Mouse (Mus musculus): ENCODE data around the gene Cep131. TPM values are rescaled to one million over a fixed set of nuclear protein-coding genes. Genes with fewer than 3 reads are reported as not detected.

Gene Cep131
- polyA plus RNA-seq, 1 experiment = 12.2 TPM

GRCm38 (mm10) chr11:120117626-120118025 lies 31.0 kb upstream of the Cep131 start:
- no peaks in the 10 kb centered on the region for H3K36me3 ChIP-seq (ENCODE audit: control insufficient read depth, insufficient read depth)
- no peaks in the 10 kb centered on the region for H3K79me2 ChIP-seq (ENCODE audit: control insufficient read depth, insufficient read depth)
- TF ChIP-seq POLR2A (IDR thresholded peaks at IDR 0.05; ENCODE audit: insufficient read length, low read depth) (no peak), CEBPB (IDR thresholded peaks at IDR 0.05; ENCODE audit: insufficient read depth, poor library complexity, severe bottlenecking) (no peak), SRF (IDR thresholded peaks at IDR 0.05; ENCODE audit: control insufficient read depth, insufficient read length, low read depth) (no peak), E2F4 (IDR thresholded peaks at IDR 0.05; ENCODE audit: insufficient read depth) (no peak), USF1 (IDR thresholded peaks at IDR 0.05; ENCODE audit: low read depth) (no peak), REST (IDR thresholded peaks at IDR 0.05; ENCODE audit: insufficient read depth, insufficient read length) (no peak), TCF12 (IDR thresholded peaks at IDR 0.05; ENCODE audit: insufficient read depth, poor library complexity, severe bottlenecking) (no peak), MAX (IDR thresholded peaks at IDR 0.05; ENCODE audit: low read depth) (no peak), TCF3 (IDR thresholded peaks at IDR 0.05; ENCODE audit: insufficient read length, low read depth) (no peak), POLR2AphosphoS2 (IDR thresholded peaks at IDR 0.05; ENCODE audit: insufficient read length, low read depth) (no peak), MYOD1 (IDR thresholded peaks at IDR 0.05; ENCODE audit: control insufficient read depth in 1 of 3, insufficient read length in 2 of 3, low read depth in 2 of 3) (no peak), MYOG (IDR thresholded peaks at IDR 0.05; ENCODE audit: control insufficient read depth in 1 of 3, insufficient read depth in 1 of 3, insufficient read length in 2 of 3, low read depth in 2 of 3) (no peak)
- no peak overlapping the region for H3K4me2 ChIP-seq (ENCODE audit: low read depth)
- H3ac ChIP-seq (ENCODE audit: control insufficient read depth, insufficient read length) = no peak overlapping the region
- H3K4me3 ChIP-seq = no peak overlapping the region
- no peaks in the 10 kb centered on the region for H3K27me3 ChIP-seq (ENCODE audit: control insufficient read depth, insufficient read depth, insufficient read length)

- H3K4me2 ChIP-seq (ENCODE audit: low read depth) = no peak overlapping the region
- peak in 1 of 3 experiments; percentile 24 for TF ChIP-seq MYOG (IDR thresholded peaks at IDR 0.05; ENCODE audit: control insufficient read depth in 1 of 3, insufficient read depth in 1 of 3, insufficient read length in 2 of 3, low read depth in 2 of 3)
- no peak for TF ChIP-seq POLR2AphosphoS2 (IDR thresholded peaks at IDR 0.05; ENCODE audit: insufficient read length, low read depth)
- no peak overlapping the region for H3ac ChIP-seq (ENCODE audit: control insufficient read depth, insufficient read length)
- no peaks in the 10 kb centered on the region for H3K27me3 ChIP-seq (ENCODE audit: control insufficient read depth, insufficient read depth, insufficient read length)
- H3K36me3 ChIP-seq (ENCODE audit: control insufficient read depth, insufficient read depth) = no peaks in the 10 kb centered on the region
- H3K79me2 ChIP-seq (ENCODE audit: control insufficient read depth, insufficient read depth) = no peaks in the 10 kb centered on the region
- no peak overlapping the region for H3K4me3 ChIP-seq
Measured at GRCm38 (mm10) chr11:120114488-120115215, 28.0 kb upstream of the Cep131 start.

GRCm38 (mm10) chr11:120112136-120112535 lies 25.5 kb upstream of the Cep131 start:
- TF ChIP-seq CEBPB (IDR thresholded peaks at IDR 0.05; ENCODE audit: insufficient read depth, poor library complexity, severe bottlenecking) (no peak), MAX (IDR thresholded peaks at IDR 0.05; ENCODE audit: low read depth) (no peak), SRF (IDR thresholded peaks at IDR 0.05; ENCODE audit: control insufficient read depth, insufficient read length, low read depth) (no peak), TCF3 (IDR thresholded peaks at IDR 0.05; ENCODE audit: insufficient read length, low read depth) (no peak), POLR2AphosphoS2 (IDR thresholded peaks at IDR 0.05; ENCODE audit: insufficient read length, low read depth) (no peak), E2F4 (IDR thresholded peaks at IDR 0.05; ENCODE audit: insufficient read depth) (no peak), TCF12 (IDR thresholded peaks at IDR 0.05; ENCODE audit: insufficient read depth, poor library complexity, severe bottlenecking) (no peak), USF1 (IDR thresholded peaks at IDR 0.05; ENCODE audit: low read depth) (no peak)
- Histone ChIP-seq H3K79me2 (ENCODE audit: control insufficient read depth, insufficient read depth) (no peaks in the 10 kb centered on the region), H3K27me3 (ENCODE audit: control insufficient read depth, insufficient read depth, insufficient read length) (no peaks in the 10 kb centered on the region), H3K4me3 (no peak overlapping the region), H3K4me2 (ENCODE audit: low read depth) (no peak overlapping the region), H3ac (ENCODE audit: control insufficient read depth, insufficient read length) (no peak overlapping the region), H3K36me3 (ENCODE audit: control insufficient read depth, insufficient read depth) (no peaks in the 10 kb centered on the region)

GRCm38 (mm10) chr11:120111033-120111432 lies 24.4 kb upstream of the Cep131 start:
- TF ChIP-seq MAX (IDR thresholded peaks at IDR 0.05; ENCODE audit: low read depth) (no peak), USF1 (IDR thresholded peaks at IDR 0.05; ENCODE audit: low read depth) (no peak), CEBPB (IDR thresholded peaks at IDR 0.05; ENCODE audit: insufficient read depth, poor library complexity, severe bottlenecking) (no peak), MYOD1 (IDR thresholded peaks at IDR 0.05; ENCODE audit: control insufficient read depth in 1 of 3, insufficient read length in 2 of 3, low read depth in 2 of 3) (no peak), POLR2AphosphoS2 (IDR thresholded peaks at IDR 0.05; ENCODE audit: insufficient read length, low read depth) (no peak), TCF12 (IDR thresholded peaks at IDR 0.05; ENCODE audit: insufficient read depth, poor library complexity, severe bottlenecking) (no peak), POLR2A (IDR thresholded peaks at IDR 0.05; ENCODE audit: insufficient read length, low read depth) (no peak), MYOG (IDR thresholded peaks at IDR 0.05; ENCODE audit: control insufficient read depth in 1 of 3, insufficient read depth in 1 of 3, insufficient read length in 2 of 3, low read depth in 2 of 3) (no peak)
- H3K27me3 ChIP-seq (ENCODE audit: control insufficient read depth, insufficient read depth, insufficient read length) = no peaks in the 10 kb centered on the region
- H3K36me3 ChIP-seq (ENCODE audit: control insufficient read depth, insufficient read depth) = no peaks in the 10 kb centered on the region
- H3K4me2 ChIP-seq (ENCODE audit: low read depth) = no peak overlapping the region
- no peak overlapping the region for H3K4me3 ChIP-seq
- H3ac ChIP-seq (ENCODE audit: control insufficient read depth, insufficient read length) = no peak overlapping the region
- H3K79me2 ChIP-seq (ENCODE audit: control insufficient read depth, insufficient read depth) = no peaks in the 10 kb centered on the region

GRCm38 (mm10) chr11:120110554-120110953 lies 23.9 kb upstream of the Cep131 start:
- no peaks in the 10 kb centered on the region for H3K79me2 ChIP-seq (ENCODE audit: control insufficient read depth, insufficient read depth)
- no peak for TF ChIP-seq MYOG (IDR thresholded peaks at IDR 0.05; ENCODE audit: control insufficient read depth in 1 of 3, insufficient read depth in 1 of 3, insufficient read length in 2 of 3, low read depth in 2 of 3)
- no peak for TF ChIP-seq MAX (IDR thresholded peaks at IDR 0.05; ENCODE audit: low read depth)
- no peak for TF ChIP-seq SRF (IDR thresholded peaks at IDR 0.05; ENCODE audit: control insufficient read depth, insufficient read length, low read depth)
- TF ChIP-seq POLR2A (IDR thresholded peaks at IDR 0.05; ENCODE audit: insufficient read length, low read depth) = no peak
- TF ChIP-seq REST (IDR thresholded peaks at IDR 0.05; ENCODE audit: insufficient read depth, insufficient read length) = no peak
- TF ChIP-seq POLR2AphosphoS2 (IDR thresholded peaks at IDR 0.05; ENCODE audit: insufficient read length, low read depth) = no peak
- no peak for TF ChIP-seq TCF3 (IDR thresholded peaks at IDR 0.05; ENCODE audit: insufficient read length, low read depth)
- TF ChIP-seq E2F4 (IDR thresholded peaks at IDR 0.05; ENCODE audit: insufficient read depth) = no peak
- no peak for TF ChIP-seq CEBPB (IDR thresholded peaks at IDR 0.05; ENCODE audit: insufficient read depth, poor library complexity, severe bottlenecking)
- no peak for TF ChIP-seq TCF12 (IDR thresholded peaks at IDR 0.05; ENCODE audit: insufficient read depth, poor library complexity, severe bottlenecking)
- no peak for TF ChIP-seq USF1 (IDR thresholded peaks at IDR 0.05; ENCODE audit: low read depth)
- TF ChIP-seq MYOD1 (IDR thresholded peaks at IDR 0.05; ENCODE audit: control insufficient read depth in 1 of 3, insufficient read length in 2 of 3, low read depth in 2 of 3) = no peak
- H3K36me3 ChIP-seq (ENCODE audit: control insufficient read depth, insufficient read depth) = no peaks in the 10 kb centered on the region
- no peak overlapping the region for H3ac ChIP-seq (ENCODE audit: control insufficient read depth, insufficient read length)
- no peaks in the 10 kb centered on the region for H3K27me3 ChIP-seq (ENCODE audit: control insufficient read depth, insufficient read depth, insufficient read length)
- no peak overlapping the region for H3K4me2 ChIP-seq (ENCODE audit: low read depth)
- H3K4me3 ChIP-seq = no peak overlapping the region
